Mouse (Mus musculus) layer of hippocampus, adult 9-10 months (tissue): ENCODE data around the gene Cd209a.
"Not testable (repeated sequence)": the region's sequence is repeated elsewhere in the genome, so short reads cannot be mapped to it uniquely, and the experiment has no call there.

Experiments
- DNase-seq: peaks from one replicate; pipeline ENCODE4 v3.0.0; 2022; ENCODE audit warnings: low spot score

Gene Cd209a

DNA sequence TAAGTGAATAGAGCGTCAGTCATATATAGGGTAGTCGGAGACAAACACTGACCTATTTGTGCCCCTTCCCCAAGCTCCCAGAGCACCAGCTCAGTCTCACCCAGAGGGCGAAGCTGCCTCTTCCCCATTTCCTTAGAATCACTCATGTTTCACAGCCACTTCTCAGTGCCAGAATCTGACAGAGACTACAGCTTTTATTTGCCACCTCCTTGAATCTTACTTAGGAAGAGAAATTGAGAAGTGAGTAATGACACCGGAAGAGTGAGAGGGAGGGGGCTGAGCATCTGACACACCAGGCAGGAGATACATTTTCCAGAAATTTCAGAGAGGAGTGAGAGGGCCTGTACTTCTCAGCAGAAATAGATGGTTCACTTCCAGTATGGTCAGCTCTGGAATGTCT is at the start of gene Cd209a:
Cd209a (minus strand) TSS at position 224 of the 400 bp plus-strand sequence.
- DNase-seq, result no peak

DNA sequence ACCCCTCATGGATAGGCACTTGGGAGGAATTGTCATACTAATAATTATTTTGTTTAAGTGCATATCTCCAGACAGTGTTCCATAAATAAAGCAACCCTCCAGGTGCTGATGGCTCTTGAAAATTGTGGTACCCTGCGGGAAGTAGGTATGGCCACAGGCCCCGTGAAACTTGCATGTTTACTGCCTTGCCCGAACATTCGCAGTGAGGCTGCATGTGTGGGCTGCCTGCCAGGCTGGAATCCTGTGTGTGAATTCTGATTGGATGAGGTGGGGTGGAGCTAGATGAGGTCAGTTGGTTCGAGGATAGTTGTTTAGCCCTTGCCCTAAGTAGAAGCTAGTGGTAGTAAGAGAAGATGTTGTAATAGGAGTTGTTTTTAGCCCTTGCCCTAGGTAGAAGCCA is 19.9 kb upstream of the Cd209a start:
- not testable (repeated sequence) for DNase-seq

DNA sequence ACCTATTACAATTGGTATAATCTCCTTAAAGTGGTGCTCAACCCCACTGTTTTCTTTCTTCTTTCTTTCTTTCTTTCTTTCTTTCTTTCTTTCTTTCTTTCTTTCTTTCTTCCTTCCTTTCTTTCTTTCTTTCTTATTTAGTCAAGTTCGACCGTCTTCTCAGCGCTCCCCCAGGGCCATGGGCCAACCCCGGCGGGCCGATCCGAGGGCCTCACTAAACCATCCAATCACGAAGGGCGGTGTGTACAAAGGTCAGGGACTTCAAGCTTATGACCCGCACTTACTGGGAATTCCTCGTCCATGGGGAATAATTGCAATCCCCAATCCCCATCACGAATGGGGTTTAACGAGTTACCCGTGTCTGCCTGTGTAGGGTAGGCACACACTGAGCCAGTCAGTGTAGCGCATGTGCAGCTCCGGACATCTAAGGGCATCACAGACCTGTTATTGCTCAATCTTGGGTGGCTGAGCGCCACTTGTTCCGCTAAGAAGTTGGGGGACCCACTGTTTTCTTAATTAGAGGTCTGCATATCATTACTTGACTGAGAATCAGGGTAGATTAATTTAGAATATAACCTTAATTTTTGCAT is 5.6 kb upstream of the Cd209a start:
- DNase-seq, result no peak

DNA sequence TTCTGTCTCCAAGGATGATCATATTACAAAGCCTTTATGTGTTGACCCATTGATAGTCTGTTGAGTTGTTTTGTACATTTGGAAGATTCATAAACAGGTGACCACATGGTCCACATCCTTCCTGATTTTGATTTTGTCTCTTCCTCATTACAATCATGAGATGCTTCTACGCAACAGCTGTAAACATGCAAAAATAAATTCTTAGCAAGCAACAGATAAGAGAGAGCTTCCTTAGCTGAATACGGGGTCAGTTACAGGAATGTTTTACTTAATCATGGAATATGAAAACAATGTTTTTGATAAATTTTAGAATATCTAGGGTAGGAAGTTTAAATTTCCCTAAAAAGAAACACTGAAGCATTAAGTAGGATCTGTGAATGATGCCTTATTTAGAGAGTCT is 11.8 kb downstream of the Cd209a start:
- no peak for DNase-seq

DNA sequence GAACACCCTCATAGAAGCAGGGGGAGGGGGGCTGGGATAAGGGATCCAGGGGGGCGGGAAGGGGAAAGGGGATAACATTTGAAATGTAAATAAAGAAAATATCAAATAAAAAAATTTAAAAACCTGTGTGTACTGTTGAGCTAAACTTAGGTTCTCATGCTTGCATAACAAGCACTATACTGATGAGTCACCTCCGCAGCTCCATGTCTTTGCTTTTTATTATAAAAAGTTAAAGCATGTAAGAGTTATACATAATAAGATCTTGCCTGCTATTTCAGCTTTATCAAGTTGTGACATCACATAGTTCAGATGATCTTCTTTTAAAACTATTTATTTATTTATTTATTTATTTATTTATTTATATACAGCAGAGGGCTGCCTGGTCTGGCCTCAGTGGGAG is 13.2 kb downstream of the Cd209a start:
- no peak for DNase-seq

- no peak for DNase-seq
Measured at GRCm38 (mm10) chr8:3734084-3734483, 14.7 kb downstream of the Cd209a start.

DNA sequence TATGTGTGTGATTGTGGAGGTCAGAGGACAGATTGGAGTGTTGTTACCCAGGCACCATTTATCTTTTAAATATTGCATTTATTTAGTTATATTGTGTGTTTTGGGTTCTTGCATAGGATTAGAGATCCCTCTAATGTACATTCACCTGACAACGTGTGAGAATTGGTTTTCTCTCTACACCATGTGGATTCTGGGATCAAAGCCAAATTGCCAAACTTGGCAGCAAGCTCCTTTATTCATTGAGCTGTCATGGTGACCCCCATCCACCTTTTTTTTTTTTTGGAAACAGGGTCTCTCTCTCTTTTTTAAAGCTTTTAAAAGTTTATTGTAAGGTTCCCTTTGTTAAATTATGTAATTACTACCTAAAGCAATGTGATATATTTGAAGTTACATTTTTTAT is 27.7 kb downstream of the Cd209a start:
- no peak for DNase-seq

- DNase-seq, result no peak
Measured at GRCm38 (mm10) chr8:3720551-3720950, 28.2 kb downstream of the Cd209a start, which contains the start of gene Clec4g. Gene Clec4g (minus strand): TSS chr8:3720651.

- peak; percentile 17 for DNase-seq
Measured at GRCm38 (mm10) chr8:3718559-3718958, 30.2 kb downstream of the Cd209a start.

- no peak for DNase-seq
Measured at GRCm38 (mm10) chr8:3717321-3717954, 31.3 kb downstream of the Cd209a start.

DNA sequence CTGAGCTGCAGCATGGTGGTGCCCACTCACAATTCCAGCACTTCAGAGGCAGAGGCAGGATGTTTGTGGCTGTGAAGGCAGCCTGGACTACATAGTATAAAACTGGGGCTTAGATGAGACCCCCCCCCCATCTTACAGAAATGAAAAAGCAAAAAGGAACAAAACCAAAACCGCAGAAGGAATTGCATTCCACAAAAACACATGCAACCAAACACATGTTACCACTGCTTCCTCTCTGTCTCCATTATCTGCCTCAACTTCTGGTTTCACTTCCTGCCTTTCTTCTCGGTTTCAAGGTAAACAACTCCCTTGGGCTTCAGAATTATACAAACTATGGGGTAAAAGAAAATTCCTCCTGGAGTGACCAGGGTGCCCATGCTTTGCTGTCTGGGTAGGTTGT is 37.1 kb downstream of the Cd209a start:
- no peak for DNase-seq

DNA sequence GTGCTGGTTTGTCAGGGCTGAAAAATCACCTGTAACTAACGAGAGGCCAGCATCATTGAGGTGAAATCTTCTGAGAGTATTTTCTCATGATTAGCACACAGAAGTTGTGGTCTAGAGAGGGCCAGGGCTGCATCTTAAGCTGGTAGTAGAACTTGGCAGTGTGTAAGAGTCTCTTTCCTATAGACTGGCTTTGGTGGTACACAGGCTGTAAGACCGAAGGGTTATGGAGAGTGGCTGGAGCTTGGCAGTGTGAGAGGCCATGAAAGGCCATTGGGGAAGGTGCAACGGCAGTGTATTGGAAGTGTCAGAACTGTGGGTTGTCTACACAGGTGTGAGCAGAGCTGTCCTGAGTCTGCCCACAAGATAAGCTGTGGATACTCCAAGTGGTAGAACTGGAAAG is 38.5 kb downstream of the Cd209a start:
- no peak for DNase-seq

GRCm38 (mm10) chr8:3707611-3708010 is 41.2 kb downstream of the Cd209a start:
- no peak for DNase-seq

DNA sequence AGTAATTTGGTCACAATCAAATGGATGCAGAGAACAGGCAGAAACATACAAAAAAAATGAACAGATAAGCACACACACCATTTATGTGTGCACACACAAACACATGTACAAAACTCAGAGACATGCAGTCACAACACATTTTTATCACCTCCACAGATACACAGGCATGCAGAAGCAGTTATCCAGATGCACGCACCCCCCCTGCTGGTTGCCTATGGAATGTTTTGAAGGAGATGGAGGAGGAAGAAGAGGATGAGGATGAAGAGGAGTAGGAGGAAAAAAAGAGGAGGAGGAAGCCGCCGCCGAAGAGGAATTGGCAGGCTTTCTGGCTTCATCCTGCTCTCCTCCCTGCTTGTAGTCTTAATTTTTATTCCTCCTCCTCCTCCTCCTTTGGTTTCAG is 43.1 kb downstream of the Cd209a start:
- no peak for DNase-seq

- DNase-seq, result no peak
Measured at GRCm38 (mm10) chr8:3701491-3701890, 47.3 kb downstream of the Cd209a start.

DNA sequence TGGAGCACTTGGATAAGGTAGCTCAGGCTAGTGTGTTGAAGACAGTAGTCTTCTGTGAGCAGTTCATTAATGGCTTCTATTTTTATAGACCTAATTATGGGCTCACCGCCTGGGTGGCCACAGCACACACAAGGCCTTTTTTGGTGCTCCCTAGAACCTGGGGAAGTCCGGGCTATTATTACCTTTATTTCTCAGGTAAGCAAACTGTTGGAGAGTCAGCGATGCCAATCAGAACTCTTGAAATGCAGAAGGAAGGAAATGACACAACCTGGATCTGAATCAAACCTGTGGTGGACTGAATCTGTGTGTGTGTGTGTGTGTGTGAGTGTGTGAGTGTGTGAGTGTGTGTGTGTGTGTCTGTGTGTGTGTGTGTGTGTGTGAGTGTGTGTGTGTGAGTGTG is 54.7 kb downstream of the Cd209a start, which contains the start of gene Fcer2a:
Fcer2a (minus strand) TSS at position 55 of the 400 bp plus-strand sequence.
- no peak for DNase-seq
